Mouse (Mus musculus) megakaryocyte progenitor cell, adult 5-6 weeks (primary cell): ENCODE data around the gene Polr3g. TPM values are rescaled to one million over a fixed set of nuclear protein-coding genes. Genes with fewer than 3 reads are reported as not detected.
"Not testable (repeated sequence)": the region's sequence is repeated elsewhere in the genome, so short reads cannot be mapped to it uniquely, and the experiment has no call there.

Experiments used
- ATAC-seq: replicated peaks from 2 replicates; pipeline ENCODE4 v1.8.0; 2016; ENCODE audit warnings: mild to moderate bottlenecking, moderate TSS enrichment, inconsistent platforms; ENCODE audit not compliant: poor library complexity
- total RNA-seq, 2 experiments: library from RNA; stranded (forward) in 1 of 2; stranded (reverse) in 1 of 2; fragments of 157-497, 149-512 nt in 1 of 2; fragments of 200-1000 nt in 1 of 2; gene quantifications; 2 replicates each; pipeline versions ENCODE4 v1.2.3 to v1.2.4; 2015 to 2017

Polr3g gene
- total RNA-seq, 2 experiments from 2014 or later, result 17.9 to 24.9 TPM

DNA sequence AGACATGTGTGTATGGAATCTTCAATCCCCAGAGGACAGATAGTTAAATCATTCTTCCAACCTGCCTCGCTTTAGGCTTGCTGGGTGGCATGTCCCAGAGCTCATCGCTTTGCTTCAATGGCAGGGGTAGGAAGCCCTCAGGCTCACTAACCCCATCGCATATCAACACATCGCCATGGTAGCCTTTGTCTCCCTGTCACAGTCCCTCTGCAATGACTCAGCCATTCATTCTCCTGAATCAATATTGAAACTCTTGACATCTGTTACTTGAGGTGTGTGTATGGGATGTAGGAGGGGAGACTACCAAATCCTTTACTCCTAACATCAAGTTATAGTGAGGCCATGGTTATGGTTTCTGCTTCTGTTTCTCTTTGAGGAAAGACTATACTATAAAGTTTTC is 71.2 kb downstream of the Polr3g start:
- no peak for ATAC-seq

DNA sequence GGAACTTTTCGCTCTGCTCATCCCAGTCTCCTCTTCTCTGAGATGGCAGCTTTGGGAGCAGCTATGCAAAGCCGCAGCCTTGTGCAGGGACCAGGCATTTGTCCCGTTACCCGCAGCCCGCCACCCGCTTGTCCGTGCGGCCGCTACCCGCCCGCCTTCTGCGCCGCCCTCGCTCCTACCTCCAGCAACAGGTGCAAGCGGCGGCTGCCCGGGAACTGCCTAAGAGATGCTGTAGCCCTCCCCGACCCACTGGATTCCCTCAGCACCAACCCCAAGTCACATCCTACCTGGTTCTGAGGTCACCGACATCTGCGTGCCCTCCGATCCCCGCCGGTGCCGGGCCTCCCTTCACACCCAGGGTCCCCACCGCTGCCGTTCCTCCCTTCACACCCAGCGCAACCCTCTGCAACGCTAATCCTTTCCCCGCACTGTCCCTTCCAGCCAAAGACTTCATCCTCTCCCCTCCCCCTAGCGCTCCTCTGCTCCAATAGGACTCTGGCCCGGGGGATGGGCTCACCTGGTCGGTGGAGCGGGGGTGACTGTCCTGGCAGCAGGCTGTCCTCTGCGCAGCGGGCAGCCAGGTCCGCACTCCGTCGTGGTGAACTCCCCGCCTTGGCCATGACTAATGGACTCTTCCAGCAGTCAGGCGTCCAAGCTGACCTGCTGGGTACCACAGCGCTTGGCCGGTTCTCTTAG is 77.9 kb downstream of the Polr3g start, which contains the start of gene Adgrv1:
Gene Adgrv1, minus strand, starts transcription at position 435 of the 696 bp plus-strand sequence.
- peak; percentile 35 for ATAC-seq

DNA sequence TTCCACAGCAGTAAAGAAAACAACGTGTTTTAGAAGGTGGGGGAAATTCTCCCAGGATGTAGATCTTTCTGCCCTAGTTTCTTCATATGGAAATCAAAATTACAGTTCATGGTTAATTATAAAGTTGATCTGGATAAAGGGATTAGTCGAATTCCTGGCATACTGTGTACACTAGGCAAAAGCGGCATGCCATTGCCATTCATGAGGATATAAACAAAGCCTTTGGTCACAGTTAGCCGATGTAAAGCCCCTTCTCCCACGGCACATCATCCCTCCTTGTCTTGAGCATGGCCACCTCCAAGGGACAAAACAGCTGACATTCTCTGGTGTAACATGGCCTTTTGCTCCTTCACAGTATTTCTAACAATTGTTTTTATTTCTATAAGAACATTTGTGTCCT is 80.2 kb downstream of the Polr3g start:
- no peak for ATAC-seq

DNA sequence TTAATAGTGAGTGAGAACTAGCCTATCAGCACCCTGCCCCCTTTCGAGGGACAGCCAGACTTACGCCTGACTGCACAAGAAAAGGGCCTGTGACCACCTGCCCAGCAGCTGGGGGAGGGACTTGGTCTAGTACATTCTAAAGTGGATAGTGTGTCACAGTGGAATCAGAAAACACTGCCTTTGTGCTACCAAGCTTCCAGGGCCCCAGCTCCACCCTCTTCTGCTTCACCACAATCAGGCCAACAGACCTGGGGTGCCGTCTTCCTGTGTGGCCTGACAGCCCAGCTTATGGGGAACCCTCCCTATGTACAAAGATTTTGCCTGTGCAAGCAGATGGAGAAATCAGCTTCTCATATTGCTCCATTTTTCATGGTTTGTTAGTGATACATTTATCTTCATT is 81.4 kb downstream of the Polr3g start:
- ATAC-seq, result peak; percentile 90

DNA sequence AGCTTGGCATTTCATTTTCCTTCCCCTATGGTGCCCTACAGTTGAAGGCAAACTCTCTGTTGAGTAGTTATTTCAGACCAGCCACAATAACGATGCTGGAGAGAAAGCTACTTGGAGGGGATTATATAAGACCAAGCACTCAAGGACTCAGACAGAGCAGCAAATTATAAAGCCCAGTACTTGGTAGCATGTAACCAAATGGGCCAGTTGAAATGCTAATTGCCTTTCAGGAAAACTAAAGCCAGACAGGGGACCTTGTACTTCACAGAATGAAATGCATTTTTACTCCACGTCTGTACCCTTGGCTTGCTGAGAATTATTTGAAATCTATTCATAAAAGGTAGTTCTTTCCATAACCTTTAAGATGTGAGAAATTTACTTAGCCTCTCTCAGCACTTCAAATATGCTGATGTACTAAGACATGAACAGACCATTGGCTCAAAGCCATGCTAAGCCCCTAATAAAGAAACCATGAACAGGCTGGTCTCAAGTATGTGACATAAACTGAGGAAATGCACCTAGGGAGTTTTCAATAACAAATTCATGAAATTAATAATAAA is 82.1 kb downstream of the Polr3g start:
- no peak for ATAC-seq

DNA sequence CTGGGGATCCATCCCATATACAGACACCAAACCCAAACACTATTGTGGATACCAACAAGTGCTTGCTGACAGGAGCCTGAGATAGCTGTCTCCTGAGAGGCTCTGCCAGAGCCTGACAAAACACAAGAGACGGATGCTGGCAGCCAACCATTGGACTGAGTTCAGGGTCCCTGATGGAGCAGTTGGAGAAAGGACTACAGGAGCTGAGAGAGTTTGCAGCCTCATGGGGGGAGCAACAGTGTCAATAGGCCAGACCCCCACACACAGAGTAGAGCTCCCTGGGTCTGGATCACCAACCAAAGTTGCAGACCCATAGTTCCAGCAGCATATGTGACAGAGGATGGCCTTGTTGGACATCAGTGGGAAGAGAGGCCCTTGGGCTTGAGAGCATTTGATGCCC is 83.0 kb downstream of the Polr3g start:
- ATAC-seq, result not testable (repeated sequence)

Other genes starting within 250 kb of the Polr3g start
- not detected in 2 replicates for gene Adgrv1, start 77.9 kb downstream of the Polr3g start, total RNA-seq (2015)
- gene Adgrv1, start 77.9 kb downstream of the Polr3g start, total RNA-seq (2017), result not detected in 2 replicates
- gene Lysmd3, start 53.4 kb downstream of the Polr3g start, total RNA-seq (2015), result 21.0 and 24.8 TPM in 2 replicates
- gene Lysmd3, start 53.4 kb downstream of the Polr3g start, total RNA-seq (2017), result 13.5 and 17.7 TPM in 2 replicates
- gene Mblac2, start 328 bp upstream of the Polr3g start, total RNA-seq (2015), result 3.8 and 4.9 TPM in 2 replicates
- gene Mblac2, start 328 bp upstream of the Polr3g start, total RNA-seq (2017), result 2.3 and 4.1 TPM in 2 replicates
- gene Cetn3, start 72.1 kb upstream of the Polr3g start, total RNA-seq (2015), result 207 and 221 TPM in 2 replicates
- gene Cetn3, start 72.1 kb upstream of the Polr3g start, total RNA-seq (2017), result 388 and 505 TPM in 2 replicates